Mouse (Mus musculus) midbrain, embryonic 11.5 days (tissue): ENCODE measurements around the gene Synj1. TPM values are rescaled to one million over a fixed set of nuclear protein-coding genes. Genes with fewer than 3 reads are reported as not detected.

Source experiments
- ATAC-seq: fragments of 200-750 bp; cut with Nextera tagmentation; 2 replicates; pipeline ENCODE4 v1.8.0; 2017; ENCODE audit warnings: moderate TSS enrichment, moderate library complexity; ENCODE audit not compliant: low FRiP score
- DNase-seq: peaks from one replicate; pipeline ENCODE4 v3.0.0; 2015; ENCODE audit warnings: low spot score; ENCODE audit errors: missing footprints
- H3K27ac ChIP-seq: fragments of 300-500 bp; sonication (generic); 2 replicates; pipeline ENCODE4 v1.5.1; 2014; ENCODE audit warnings: low read depth, low read length
- H3K27me3 ChIP-seq: fragments of 300-500 bp; sonication (generic); 2 replicates; pipeline ENCODE4 v1.6.1; 2014; ENCODE audit warnings: mild to moderate bottlenecking, low read length, moderate library complexity, mixed read lengths; ENCODE audit not compliant: control insufficient read depth, insufficient read depth
- H3K36me3 ChIP-seq: fragments of 300-500 bp; sonication (generic); 2 replicates; pipeline ENCODE4 v1.6.1; 2014; ENCODE audit warnings: mild to moderate bottlenecking, low read length, moderate library complexity, mixed read lengths; ENCODE audit not compliant: control insufficient read depth, insufficient read depth
- H3K4me1 ChIP-seq: fragments of 300-500 bp; sonication (generic); 2 replicates; pipeline ENCODE4 v1.6.1; 2014; ENCODE audit warnings: low read length; ENCODE audit not compliant: control insufficient read depth, insufficient read depth
- H3K4me2 ChIP-seq: fragments of 300-500 bp; sonication (generic); 2 replicates; pipeline ENCODE4 v1.6.1; 2014; ENCODE audit warnings: mild to moderate bottlenecking, moderate library complexity
- H3K4me3 ChIP-seq: fragments of 300-500 bp; sonication (generic); 2 replicates; pipeline ENCODE4 v1.5.1; 2014; ENCODE audit warnings: low read depth, low read length
- H3K9ac ChIP-seq: fragments of 300-500 bp; sonication (generic); 2 replicates; pipeline ENCODE4 v1.6.1; 2014; ENCODE audit warnings: low read length
- H3K9me3 ChIP-seq: fragments of 300-500 bp; sonication (generic); 2 replicates; pipeline ENCODE4 v1.6.1; 2016; ENCODE audit warnings: low read length; ENCODE audit not compliant: control insufficient read depth
- WGBS: fragments of 180-500 bp; shearing (Covaris S2); extraction: QIAGEN DNeasy Blood & Tissue Kit; methylation state at CpG from one replicate; pipeline ENCODE4 v1.1.7; 2014; 5-methylcytosine and 5-hydroxymethylcytosine counted together
- polyA plus RNA-seq: library from polyadenylated mRNA; unstranded; fragments of >200 nt; fragmentation: Nextera tagmentation; extraction: Ambion mirVana; gene quantifications from 2 replicates; pipeline ENCODE4 v1.2.1, GENCODE M21; 2014

The Synj1 gene
- polyA plus RNA-seq = 23.3 and 27.0 TPM in 2 replicates

GRCm38 (mm10) chr16:91011021-91011683, at the start of gene Synj1:
Synj1 (minus strand) TSS chr16:91011308.
- H3K36me3 ChIP-seq = no peaks in the 10 kb centered on the region
- H3K4me2 ChIP-seq = peak within 1 kb of the TSS; percentile 78
- no peaks in the 10 kb centered on the region for H3K27me3 ChIP-seq
- peaks cover 7% of the 10 kb centered on the region for H3K4me1 ChIP-seq
- H3K9ac ChIP-seq = peak within 1 kb of the TSS; percentile 83
- peak; percentile 95 for ATAC-seq
- WGBS = under 1% methylated on average over 64 of the region's 66 CpGs
- H3K9me3 ChIP-seq = no peaks in the 10 kb centered on the region
- H3K27ac ChIP-seq = peak within 1 kb of the TSS; percentile 79
- peak within 1 kb of the TSS; percentile 90 for H3K4me3 ChIP-seq
- peak; percentile 98 for DNase-seq

- no peak overlapping the region for H3K9ac ChIP-seq
- H3K9me3 ChIP-seq = no peaks in the 10 kb centered on the region
- H3K27ac ChIP-seq = no peak overlapping the region
- H3K4me2 ChIP-seq = no peak overlapping the region
- H3K4me1 ChIP-seq = no peaks in the 10 kb centered on the region
- H3K4me3 ChIP-seq = no peak overlapping the region
- H3K36me3 ChIP-seq = no peaks in the 10 kb centered on the region
- ATAC-seq (no peak), DNase-seq (no peak)
- 81% methylated on average over 6 of the region's 6 CpGs for WGBS
- H3K27me3 ChIP-seq = no peaks in the 10 kb centered on the region
These were observed 46.6 kb upstream of the Synj1 start for GRCm38 (mm10) chr16:91057741-91058140.

DNA sequence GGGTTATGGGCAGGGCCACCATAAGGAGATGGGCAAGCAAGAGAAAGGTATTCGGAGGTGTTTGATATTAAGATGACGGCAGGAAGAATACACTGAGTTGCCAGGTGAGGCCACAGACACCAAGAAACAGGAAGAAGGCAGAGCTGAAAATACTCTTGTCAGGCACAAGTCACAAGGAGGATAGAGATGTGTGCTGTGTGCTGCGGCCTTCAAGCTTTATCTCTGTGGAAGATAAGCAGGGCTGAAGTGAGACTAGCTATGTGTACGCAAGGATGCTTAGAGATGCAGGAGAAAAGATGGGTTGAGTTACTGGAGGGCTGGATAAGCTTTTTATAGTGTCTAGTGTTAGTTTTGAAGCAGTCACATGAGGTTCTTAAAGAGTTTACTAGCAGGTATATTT, 46.2 kb upstream of the Synj1 start:
- H3K9ac ChIP-seq = no peak overlapping the region
- no peaks in the 10 kb centered on the region for H3K9me3 ChIP-seq
- WGBS = 93% methylated on average over 4 of the region's 4 CpGs
- no peaks in the 10 kb centered on the region for H3K36me3 ChIP-seq
- H3K4me2 ChIP-seq = no peak overlapping the region
- DNase-seq (no peak), ATAC-seq (no peak)
- no peak overlapping the region for H3K27ac ChIP-seq
- no peaks in the 10 kb centered on the region for H3K27me3 ChIP-seq
- no peak overlapping the region for H3K4me3 ChIP-seq
- H3K4me1 ChIP-seq = no peaks in the 10 kb centered on the region

- DNase-seq (no peak), ATAC-seq (no peak)
- Histone ChIP-seq H3K4me1 (no peaks in the 10 kb centered on the region), H3K9ac (no peak overlapping the region), H3K36me3 (no peaks in the 10 kb centered on the region), H3K27ac (no peak overlapping the region), H3K9me3 (no peaks in the 10 kb centered on the region), H3K4me3 (no peak overlapping the region), H3K4me2 (no peak overlapping the region), H3K27me3 (no peaks in the 10 kb centered on the region)
- 57% methylated on average over 16 of the region's 16 CpGs for WGBS
These were observed 45.1 kb upstream of the Synj1 start for GRCm38 (mm10) chr16:91056043-91056821.

DNA sequence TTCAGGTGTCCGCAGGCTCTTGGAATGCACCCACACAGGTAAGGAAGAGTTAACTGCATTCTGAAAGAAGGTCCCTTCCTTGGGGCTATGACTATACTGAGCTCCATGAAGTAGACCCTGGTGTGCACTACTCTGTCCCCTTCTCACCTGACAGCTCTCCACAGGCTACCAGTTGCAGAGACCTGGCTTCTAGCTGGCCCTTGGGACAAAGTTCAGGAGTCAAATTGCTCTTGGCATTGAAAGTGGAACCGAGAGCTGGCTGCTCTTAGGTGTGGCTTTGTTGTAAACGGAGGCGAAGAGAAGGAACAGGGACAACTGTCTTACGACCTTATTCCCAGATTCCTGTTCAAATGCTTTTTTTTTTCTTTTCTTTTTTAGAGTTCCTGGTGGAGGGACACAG, 44.0 kb upstream of the Synj1 start:
- no peak overlapping the region for H3K4me2 ChIP-seq
- H3K4me1 ChIP-seq = no peaks in the 10 kb centered on the region
- no peak overlapping the region for H3K27ac ChIP-seq
- H3K4me3 ChIP-seq = no peak overlapping the region
- no peaks in the 10 kb centered on the region for H3K27me3 ChIP-seq
- DNase-seq = no peak
- H3K36me3 ChIP-seq = no peaks in the 10 kb centered on the region
- H3K9ac ChIP-seq = no peak overlapping the region
- WGBS = 83% methylated on average over 5 of the region's 5 CpGs
- H3K9me3 ChIP-seq = no peaks in the 10 kb centered on the region
- no peak for ATAC-seq

DNA sequence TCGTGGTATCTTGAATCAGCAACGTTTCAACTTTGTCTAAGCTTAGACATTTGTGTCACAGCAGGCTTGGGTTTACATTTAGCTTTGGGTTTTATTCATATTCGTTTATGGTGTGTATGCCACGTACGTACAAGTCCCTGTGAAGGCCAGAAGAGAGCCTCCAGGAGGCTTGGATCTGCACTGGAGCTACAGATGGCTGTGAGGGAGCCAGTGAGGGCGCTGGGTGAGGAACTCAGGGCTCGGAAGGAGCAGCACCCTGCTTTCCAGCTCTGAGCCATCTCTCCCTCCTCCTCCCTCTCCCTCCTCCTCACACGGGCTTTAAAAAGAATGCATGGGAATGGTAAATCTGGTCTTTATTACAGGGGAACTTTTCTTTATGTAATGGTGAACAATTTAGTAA, 42.5 kb upstream of the Synj1 start:
- no peaks in the 10 kb centered on the region for H3K36me3 ChIP-seq
- DNase-seq (no peak), ATAC-seq (no peak)
- H3K4me2 ChIP-seq = no peak overlapping the region
- no peaks in the 10 kb centered on the region for H3K4me1 ChIP-seq
- H3K9me3 ChIP-seq = no peaks in the 10 kb centered on the region
- H3K9ac ChIP-seq = no peak overlapping the region
- no peak overlapping the region for H3K27ac ChIP-seq
- 58% methylated on average over 8 of the region's 8 CpGs for whole genome bisulfite sequencing
- no peak overlapping the region for H3K4me3 ChIP-seq
- H3K27me3 ChIP-seq = no peaks in the 10 kb centered on the region

- 56% methylated on average over 8 of the region's 8 CpGs for WGBS
- ATAC-seq (no peak), DNase-seq (peak; percentile 92)
- Histone ChIP-seq H3K36me3 (0 out of 2 replicates have a peak, but pooled peaks cover under 1% of the 10 kb centered on the region), H3K9ac (no peak overlapping the region), H3K4me1 (peaks cover 6% of the 10 kb centered on the region), H3K4me2 (no peak overlapping the region), H3K9me3 (no peaks in the 10 kb centered on the region), H3K27me3 (no peaks in the 10 kb centered on the region), H3K4me3 (no peak overlapping the region), H3K27ac (no peak overlapping the region)
These were observed 34.4 kb upstream of the Synj1 start for GRCm38 (mm10) chr16:91045511-91045910.

DNA sequence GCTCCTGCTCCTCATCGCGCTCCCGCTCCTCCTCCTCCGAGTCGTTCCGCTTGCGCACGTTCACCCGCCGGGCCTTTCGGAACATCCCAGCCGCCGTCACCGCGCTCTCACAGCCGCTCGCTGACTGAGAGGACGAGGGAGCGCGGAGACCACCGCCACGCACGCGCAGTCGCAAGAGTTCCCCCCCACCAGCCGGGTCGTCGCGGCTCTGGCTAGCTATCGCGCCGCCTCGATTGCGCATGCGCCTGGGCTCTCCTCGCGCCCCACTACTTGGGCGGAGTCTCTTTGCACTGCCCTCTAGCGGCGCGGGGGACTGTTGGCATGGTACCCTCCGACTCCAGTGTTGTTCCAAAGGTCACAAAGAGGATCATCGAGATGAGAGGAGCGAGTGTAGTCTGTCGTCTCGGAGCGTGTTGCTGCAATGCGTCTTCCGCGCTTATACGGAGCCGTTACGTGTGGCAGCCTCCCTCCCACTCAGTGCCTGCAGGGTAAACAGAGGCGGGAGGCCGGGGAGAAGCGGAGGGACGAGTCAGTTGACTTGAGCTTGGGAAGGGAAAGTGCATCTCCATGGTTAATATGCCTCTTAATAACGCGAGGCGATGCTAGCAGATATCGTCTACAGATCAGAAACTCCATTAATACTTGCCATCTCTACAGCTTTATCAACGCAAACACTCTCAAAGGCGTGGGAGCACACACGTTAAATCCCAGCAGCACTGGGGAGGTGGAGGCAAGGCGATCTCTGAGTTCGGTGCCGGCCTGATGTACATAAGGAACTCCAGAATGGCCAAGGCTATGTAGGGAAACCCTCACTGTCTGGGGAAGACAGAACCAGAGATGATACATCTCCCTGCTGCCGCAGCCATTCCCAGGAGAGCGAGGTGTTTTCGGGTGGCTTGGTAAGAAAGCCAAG, 33.4 kb upstream of the Synj1 start, which contains the start of gene Paxbp1:
Paxbp1 (minus strand) TSS at position 274 of the 913 bp plus-strand sequence.
- Histone ChIP-seq H3K4me3 (peak within 1 kb of the TSS; percentile 80), H3K9ac (peak within 1 kb of the TSS; percentile 98), H3K27ac (peak within 1 kb of the TSS; percentile 94), H3K4me2 (peak within 1 kb of the TSS; percentile 73), H3K9me3 (no peaks in the 10 kb centered on the region), H3K36me3 (0 out of 2 replicates have a peak, but pooled peaks cover 2% of the 10 kb centered on the region), H3K4me1 (peaks cover 6% of the 10 kb centered on the region), H3K27me3 (no peaks in the 10 kb centered on the region)
- ATAC-seq (peak; percentile 97), DNase-seq (peak; percentile 100)
- WGBS = 2% methylated on average over 63 of the region's 70 CpGs
